Mouse (Mus musculus): ENCODE measurements around the gene Pold4. TPM values are rescaled to one million over a fixed set of nuclear protein-coding genes. Genes with fewer than 3 reads are reported as not detected.

The Pold4 gene
- polyA plus RNA-seq, 1 experiment, result 16.3 TPM

DNA sequence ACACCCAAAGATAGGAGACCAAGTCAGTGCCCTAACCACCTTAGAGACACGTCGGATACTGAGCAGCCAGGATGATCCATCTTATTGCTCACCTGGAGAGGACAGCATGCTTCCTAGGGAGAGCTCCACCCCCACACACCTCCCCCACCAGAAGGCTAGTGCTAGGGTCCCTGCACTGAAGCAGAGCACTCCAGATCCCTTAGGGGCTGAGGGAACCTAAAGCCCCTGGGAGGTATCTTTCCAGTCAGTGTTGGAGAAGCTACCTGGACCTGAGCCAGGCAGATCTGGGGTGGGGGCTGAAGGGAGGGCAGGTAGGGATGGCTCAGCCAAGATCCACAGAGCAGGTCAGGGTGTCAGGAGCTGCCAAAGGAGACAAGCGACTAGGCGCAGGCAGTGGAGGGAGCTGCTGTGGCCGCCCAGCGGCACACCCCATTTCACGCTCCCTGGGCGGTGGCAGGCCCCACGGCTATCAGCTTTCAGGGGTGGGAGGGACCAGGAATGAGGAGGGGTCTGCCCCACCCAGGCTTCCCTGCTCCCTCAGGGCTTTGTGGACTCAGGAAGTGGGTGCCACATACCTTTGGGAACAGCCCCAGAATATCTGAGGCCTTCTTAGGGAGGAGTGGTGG, 2.1 kb upstream of the Pold4 start:
- TF ChIP-seq POLR2A (IDR thresholded peaks at IDR 0.05; ENCODE audit: control insufficient read depth, low read depth, low read length), result no peak
- H3K4me1 ChIP-seq (ENCODE audit: control insufficient read depth, insufficient read depth, low read length), result peaks cover 12% of the 10 kb centered on the region
- H3K4me3 ChIP-seq (ENCODE audit: control insufficient read depth, low read depth, low read length), result no peak overlapping the region
- H3K27ac ChIP-seq (ENCODE audit: control insufficient read depth, insufficient read depth, low read depth, low read length), result no peak overlapping the region
- no peaks in the 10 kb centered on the region; the same call in 1 of the 2 replicates for H3K36me3 ChIP-seq (ENCODE audit: control insufficient read depth, insufficient read depth, low read length)
- H3K27me3 ChIP-seq (ENCODE audit: control insufficient read depth, insufficient read depth, low read length), result no peaks in the 10 kb centered on the region

DNA sequence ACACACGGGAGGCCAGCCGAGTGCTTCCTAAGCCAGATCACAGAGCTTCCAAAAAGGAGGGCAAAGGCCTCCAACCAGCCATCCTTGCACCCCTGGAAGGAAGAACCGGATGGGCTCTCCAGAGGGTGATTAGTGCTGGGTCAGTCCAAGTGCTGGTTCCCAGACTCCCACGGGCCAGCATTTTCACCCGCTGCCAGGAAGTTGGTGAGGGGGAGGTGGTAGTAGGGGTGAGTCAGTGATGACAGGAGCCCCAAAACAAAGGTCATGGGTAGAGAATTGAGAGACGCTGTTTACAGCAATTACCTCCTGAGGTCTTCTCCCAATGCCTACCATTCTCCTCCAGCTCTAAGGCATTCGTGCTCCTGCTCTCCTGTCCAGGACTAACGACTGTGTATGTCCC, 1.3 kb upstream of the Pold4 start:
- Histone ChIP-seq H3K27me3 (ENCODE audit: control insufficient read depth, insufficient read depth, low read length) (no peaks in the 10 kb centered on the region), H3K36me3 (ENCODE audit: control insufficient read depth, insufficient read depth, low read length) (no peaks in the 10 kb centered on the region; the same call in 1 of the 2 replicates), H3K27ac (ENCODE audit: control insufficient read depth, insufficient read depth, low read depth, low read length) (no peak overlapping the region), H3K4me3 (ENCODE audit: control insufficient read depth, low read depth, low read length) (no peak overlapping the region), H3K4me1 (ENCODE audit: control insufficient read depth, insufficient read depth, low read length) (peaks cover 12% of the 10 kb centered on the region)
- no peak for TF ChIP-seq POLR2A (IDR thresholded peaks at IDR 0.05; ENCODE audit: control insufficient read depth, low read depth, low read length)

DNA sequence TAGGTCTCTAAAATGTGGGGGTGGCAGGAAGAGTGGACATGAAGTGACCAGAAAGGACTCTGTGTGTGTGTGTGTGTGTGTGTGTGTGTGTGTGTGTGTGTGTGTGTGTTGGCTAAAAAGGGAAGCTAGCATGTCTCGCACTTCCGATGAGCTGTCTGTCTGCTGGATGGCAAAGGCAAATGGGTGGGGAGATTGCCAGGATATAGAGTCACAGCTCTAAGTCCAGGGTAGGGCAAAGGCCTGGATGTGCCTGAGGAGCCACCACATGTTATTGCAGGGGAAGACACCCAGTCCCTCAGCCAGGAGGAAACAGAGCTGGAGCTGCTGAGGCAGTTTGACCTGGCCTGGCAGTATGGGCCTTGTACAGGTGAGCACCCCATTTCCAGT, 480 bp downstream of the Pold4 start:
- TF ChIP-seq POLR2A (IDR thresholded peaks at IDR 0.05; ENCODE audit: control insufficient read depth, low read depth, low read length), result no peak
- no peak for TF ChIP-seq CTCF (IDR thresholded peaks at IDR 0.05; ENCODE audit: control insufficient read depth, insufficient read depth, insufficient replicate concordance, low read depth, low read length)
- Histone ChIP-seq H3K27ac (ENCODE audit: control insufficient read depth, insufficient read depth, low read depth, low read length) (no peak overlapping the region), H3K4me1 (ENCODE audit: control insufficient read depth, insufficient read depth, low read length) (peaks cover 12% of the 10 kb centered on the region), H3K36me3 (ENCODE audit: control insufficient read depth, insufficient read depth, low read length) (no peaks in the 10 kb centered on the region), H3K27me3 (ENCODE audit: control insufficient read depth, insufficient read depth, low read length) (no peaks in the 10 kb centered on the region), H3K4me3 (ENCODE audit: control insufficient read depth, low read depth, low read length) (peak overlapping the region; percentile 44; the same call in 1 of the 2 replicates)

DNA sequence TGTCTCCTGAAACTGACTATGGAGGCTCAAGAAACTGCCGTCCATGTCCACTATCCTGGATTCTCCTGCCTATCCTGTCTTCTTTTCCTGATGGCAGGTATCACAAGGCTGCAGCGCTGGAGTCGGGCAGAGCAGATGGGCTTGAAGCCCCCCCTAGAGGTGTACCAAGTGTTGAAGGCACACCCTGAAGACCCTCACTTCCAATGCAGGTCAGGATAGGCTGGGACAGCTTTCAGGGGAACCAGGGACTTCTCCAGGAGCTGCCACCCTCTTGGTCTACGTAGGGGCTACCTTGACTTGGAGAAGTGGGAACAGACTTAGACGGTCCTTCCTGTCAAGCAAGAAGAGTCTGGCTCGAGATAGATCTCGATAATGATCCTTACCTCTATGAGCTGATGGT, 952 bp downstream of the Pold4 start:
- Histone ChIP-seq H3K27ac (ENCODE audit: control insufficient read depth, insufficient read depth, low read depth, low read length) (no peak overlapping the region), H3K4me1 (ENCODE audit: control insufficient read depth, insufficient read depth, low read length) (peaks cover 12% of the 10 kb centered on the region), H3K27me3 (ENCODE audit: control insufficient read depth, insufficient read depth, low read length) (no peaks in the 10 kb centered on the region), H3K36me3 (ENCODE audit: control insufficient read depth, insufficient read depth, low read length) (no peaks in the 10 kb centered on the region), H3K4me3 (ENCODE audit: control insufficient read depth, low read depth, low read length) (no peak overlapping the region)
- no peak for TF ChIP-seq POLR2A (IDR thresholded peaks at IDR 0.05; ENCODE audit: control insufficient read depth, low read depth, low read length)
- TF ChIP-seq CTCF (IDR thresholded peaks at IDR 0.05; ENCODE audit: control insufficient read depth, insufficient read depth, insufficient replicate concordance, low read depth, low read length), result no peak

DNA sequence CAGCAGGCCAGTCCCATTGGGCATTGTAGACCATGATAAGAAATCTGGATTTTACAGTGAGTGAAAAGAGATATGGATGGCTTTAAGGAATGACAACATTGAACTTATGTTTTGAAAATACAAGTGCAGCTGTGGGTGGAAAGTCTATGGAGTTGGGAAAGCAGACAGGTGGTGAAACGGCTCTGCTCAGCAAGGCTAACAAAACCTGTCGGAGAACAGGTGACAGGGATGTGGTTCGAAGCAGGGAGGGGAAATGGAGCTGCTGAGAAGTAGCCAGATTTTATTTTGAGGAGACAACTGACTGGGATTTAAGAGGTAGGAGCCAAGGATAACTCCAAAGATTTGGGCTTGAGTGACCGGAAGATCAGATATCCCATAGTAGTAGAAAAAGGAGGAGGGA, 2.8 kb downstream of the Pold4 start:
- Histone ChIP-seq H3K27me3 (ENCODE audit: control insufficient read depth, insufficient read depth, low read length) (no peaks in the 10 kb centered on the region), H3K27ac (ENCODE audit: control insufficient read depth, insufficient read depth, low read depth, low read length) (no peak overlapping the region), H3K4me1 (ENCODE audit: control insufficient read depth, insufficient read depth, low read length) (peaks cover 12% of the 10 kb centered on the region), H3K36me3 (ENCODE audit: control insufficient read depth, insufficient read depth, low read length) (no peaks in the 10 kb centered on the region), H3K4me3 (ENCODE audit: control insufficient read depth, low read depth, low read length) (no peak overlapping the region)
- TF ChIP-seq CTCF (IDR thresholded peaks at IDR 0.05; ENCODE audit: control insufficient read depth, insufficient read depth, insufficient replicate concordance, low read depth, low read length) (no peak), POLR2A (IDR thresholded peaks at IDR 0.05; ENCODE audit: control insufficient read depth, low read depth, low read length) (no peak)

DNA sequence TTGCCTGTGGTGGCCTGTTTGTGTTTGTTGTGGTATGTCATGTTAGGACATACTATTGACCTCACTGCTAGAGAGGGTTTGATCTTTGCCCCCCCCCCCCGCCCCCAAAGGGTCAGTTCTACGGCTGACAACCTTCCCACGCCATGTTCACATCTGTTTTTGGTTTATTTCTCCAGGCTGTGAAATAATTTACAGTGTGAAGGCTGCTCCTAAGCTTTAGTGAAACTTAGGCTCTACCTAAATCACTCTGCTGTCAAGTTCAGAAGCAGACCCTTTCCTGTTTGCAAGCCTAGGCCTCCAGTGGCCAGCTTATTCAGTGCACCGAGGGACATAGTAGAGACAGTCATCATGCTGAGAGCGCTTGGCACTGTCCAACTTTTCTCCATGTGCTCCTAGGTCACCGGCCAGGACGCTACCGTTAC, 8.6 kb downstream of the Pold4 start:
- no peak for TF ChIP-seq POLR2A (IDR thresholded peaks at IDR 0.05; ENCODE audit: control insufficient read depth, low read depth, low read length)
- H3K36me3 ChIP-seq (ENCODE audit: control insufficient read depth, insufficient read depth, low read length), result no peaks in the 10 kb centered on the region; the same call in 1 of the 2 replicates
- no peak overlapping the region for H3K4me3 ChIP-seq (ENCODE audit: control insufficient read depth, low read depth, low read length)
- no peaks in the 10 kb centered on the region for H3K4me1 ChIP-seq (ENCODE audit: control insufficient read depth, insufficient read depth, low read length)
- H3K27me3 ChIP-seq (ENCODE audit: control insufficient read depth, insufficient read depth, low read length), result no peaks in the 10 kb centered on the region
- H3K27ac ChIP-seq (ENCODE audit: control insufficient read depth, insufficient read depth, low read depth, low read length), result no peak overlapping the region

DNA sequence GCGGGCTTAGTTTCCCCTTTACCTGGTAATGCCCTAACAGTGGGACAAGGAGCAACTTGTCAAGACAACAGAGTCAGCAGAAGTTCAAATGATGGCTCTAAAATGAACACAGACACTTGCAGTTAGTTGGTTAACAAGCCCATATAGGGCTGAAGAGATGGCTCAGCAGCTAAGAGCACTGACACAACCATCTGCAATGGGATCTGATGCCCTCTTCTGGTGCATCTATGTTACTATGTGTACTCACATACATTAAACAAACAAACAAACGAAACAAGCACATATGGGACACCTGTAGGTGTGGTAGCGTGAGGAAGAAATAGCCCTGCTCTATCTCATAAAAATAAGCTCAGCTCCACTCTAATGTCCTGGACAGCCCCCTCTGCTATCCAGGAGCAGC, 10.7 kb downstream of the Pold4 start:
- Histone ChIP-seq H3K27me3 (ENCODE audit: control insufficient read depth, insufficient read depth, low read length) (no peaks in the 10 kb centered on the region), H3K4me3 (ENCODE audit: control insufficient read depth, low read depth, low read length) (no peak overlapping the region), H3K27ac (ENCODE audit: control insufficient read depth, insufficient read depth, low read depth, low read length) (no peak overlapping the region), H3K36me3 (ENCODE audit: control insufficient read depth, insufficient read depth, low read length) (no peaks in the 10 kb centered on the region; the same call in 1 of the 2 replicates), H3K4me1 (ENCODE audit: control insufficient read depth, insufficient read depth, low read length) (no peaks in the 10 kb centered on the region)
- no peak for TF ChIP-seq CTCF (IDR thresholded peaks at IDR 0.05; ENCODE audit: control insufficient read depth, insufficient read depth, insufficient replicate concordance, low read depth, low read length)

DNA sequence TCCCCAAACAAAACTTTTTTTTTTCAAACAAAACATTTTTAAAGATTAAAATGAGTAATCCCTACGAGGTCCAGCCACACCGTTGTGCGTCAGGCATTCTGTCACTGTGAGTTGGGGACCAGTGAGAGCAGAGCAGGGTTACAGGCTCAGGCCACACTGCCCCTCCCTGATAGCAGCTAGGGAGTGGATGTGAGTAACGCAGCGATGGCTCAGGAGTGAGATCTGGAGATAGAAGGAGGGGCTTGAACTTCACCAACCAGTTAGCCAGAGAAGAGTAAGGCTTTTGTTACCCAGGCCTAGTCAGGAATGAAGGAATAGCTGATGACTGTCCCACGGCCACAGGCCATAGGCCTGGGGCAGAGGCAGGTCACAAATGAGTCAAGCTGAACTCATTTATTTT, 13.1 kb downstream of the Pold4 start:
- no peak overlapping the region for H3K4me3 ChIP-seq (ENCODE audit: control insufficient read depth, low read depth, low read length)
- no peak overlapping the region for H3K27ac ChIP-seq (ENCODE audit: control insufficient read depth, insufficient read depth, low read depth, low read length)
- no peak for TF ChIP-seq POLR2A (IDR thresholded peaks at IDR 0.05; ENCODE audit: control insufficient read depth, low read depth, low read length)
- no peak for TF ChIP-seq CTCF (IDR thresholded peaks at IDR 0.05; ENCODE audit: control insufficient read depth, insufficient read depth, insufficient replicate concordance, low read depth, low read length)
- no peaks in the 10 kb centered on the region for H3K4me1 ChIP-seq (ENCODE audit: control insufficient read depth, insufficient read depth, low read length)
- H3K36me3 ChIP-seq (ENCODE audit: control insufficient read depth, insufficient read depth, low read length), result no peaks in the 10 kb centered on the region; the same call in 1 of the 2 replicates
- no peaks in the 10 kb centered on the region for H3K27me3 ChIP-seq (ENCODE audit: control insufficient read depth, insufficient read depth, low read length)
